Mouse (Mus musculus) cerebellum, adult 2 months (tissue): ENCODE results near the gene Atp2a3.

Experiments used
- CTCF ChIP-seq: fragments of 200-500 bp; IDR thresholded peaks from 2 replicates; pipeline ENCODE4 v1.5.1; 2011; ENCODE audit warnings: low read depth, mild to moderate bottlenecking, control low read depth, low read length, moderate library complexity, borderline replicate concordance; ENCODE audit not compliant: insufficient read depth
- POLR2A ChIP-seq: fragments of 200-500 bp; IDR thresholded peaks from 2 replicates; pipeline ENCODE4 v1.6.1; 2011; ENCODE audit warnings: low read length, control low read depth, borderline replicate concordance; ENCODE audit not compliant: insufficient read depth

GRCm38 (mm10) chr11:73013981-73014380 lies 53.0 kb downstream of the Atp2a3 start:
- no peak for TF ChIP-seq POLR2A
- TF ChIP-seq CTCF, result no peak
